Mouse (Mus musculus) megakaryocyte, embryonic 14.5 days (primary cell): Measurements from ENCODE around the gene Lgals4. TPM values are rescaled to one million over a fixed set of nuclear protein-coding genes. Genes with fewer than 3 reads are reported as not detected.

Experiments used
- H3K27me3 ChIP-seq: replicated peaks from 2 replicates; pipeline ENCODE3; 2012; ENCODE audit warnings: inconsistent platforms
- H3K36me3 ChIP-seq: replicated peaks from 2 replicates; pipeline ENCODE3; 2012; ENCODE audit warnings: low read length, inconsistent platforms, mixed read lengths
- H3K4me1 ChIP-seq: 2 replicates; pipeline ENCODE4 v1.6.1; 2012; ENCODE audit warnings: inconsistent platforms
- H3K4me3 ChIP-seq: replicated peaks from 2 replicates; pipeline ENCODE3; 2012; ENCODE audit warnings: moderate library complexity, mild to moderate bottlenecking, inconsistent platforms
- H3K9me3 ChIP-seq: 2 replicates; pipeline ENCODE4 v1.6.1; 2012; ENCODE audit warnings: inconsistent platforms
- FLI1 ChIP-seq: IDR thresholded peaks from 2 replicates; pipeline ENCODE4 v1.6.1; 2012; ENCODE audit warnings: low read length, inconsistent platforms, mixed read lengths
- GATA1 ChIP-seq: IDR thresholded peaks from 3 replicates; pipeline ENCODE4 v1.6.1; 2012; ENCODE audit warnings: mixed read lengths, low read length, inconsistent platforms, borderline replicate concordance
- polyA plus RNA-seq: library from polyadenylated mRNA; stranded (reverse); fragments of >175 nt; gene quantifications from 2 replicates; pipeline ENCODE4 v1.2.3, GENCODE M21; 2012; ENCODE audit warnings: low replicate concordance; ENCODE audit not compliant: insufficient read depth

The Lgals4 gene
- polyA plus RNA-seq, 1 experiment, result 1.3 TPM

- no peaks in the 10 kb centered on the region for H3K9me3 ChIP-seq
- H3K4me3 ChIP-seq, result no peak overlapping the region
- peaks cover 93% of the 10 kb centered on the region for H3K4me1 ChIP-seq
- H3K27me3 ChIP-seq, result no peaks in the 10 kb centered on the region
- TF ChIP-seq FLI1, result no peak
- H3K36me3 ChIP-seq, result peaks cover 78% of the 10 kb centered on the region
Observed at GRCm38 (mm10) chr7:28820358-28821260, 13.0 kb upstream of the Lgals4 start.

GRCm38 (mm10) chr7:28821261-28821831 is 12.3 kb upstream of the Lgals4 start:
- peaks cover 77% of the 10 kb centered on the region for H3K36me3 ChIP-seq
- no peaks in the 10 kb centered on the region for H3K9me3 ChIP-seq
- no peak overlapping the region for H3K4me3 ChIP-seq
- H3K27me3 ChIP-seq, result no peaks in the 10 kb centered on the region
- H3K4me1 ChIP-seq, result peaks cover 93% of the 10 kb centered on the region
- TF ChIP-seq GATA1 (no peak), FLI1 (no peak)

- TF ChIP-seq FLI1, result no peak
- no peak for TF ChIP-seq GATA1
- peaks cover 90% of the 10 kb centered on the region for H3K4me1 ChIP-seq
- peaks cover 72% of the 10 kb centered on the region for H3K36me3 ChIP-seq
- no peaks in the 10 kb centered on the region for H3K27me3 ChIP-seq
- H3K4me3 ChIP-seq, result peak overlapping the region; percentile 44
- H3K9me3 ChIP-seq, result no peaks in the 10 kb centered on the region
Observed at GRCm38 (mm10) chr7:28822556-28822955, 11.1 kb upstream of the Lgals4 start.

- H3K36me3 ChIP-seq, result peaks cover 72% of the 10 kb centered on the region
- no peaks in the 10 kb centered on the region for H3K27me3 ChIP-seq
- peak overlapping the region; percentile 65 for H3K4me3 ChIP-seq
- H3K4me1 ChIP-seq, result peaks cover 89% of the 10 kb centered on the region
- no peaks in the 10 kb centered on the region for H3K9me3 ChIP-seq
- no peak for TF ChIP-seq FLI1
- no peak for TF ChIP-seq GATA1
Observed at GRCm38 (mm10) chr7:28822993-28823903, 10.4 kb upstream of the Lgals4 start.

- no peak overlapping the region for H3K4me3 ChIP-seq
- no peaks in the 10 kb centered on the region for H3K27me3 ChIP-seq
- peaks cover 71% of the 10 kb centered on the region for H3K36me3 ChIP-seq
- TF ChIP-seq FLI1 (no peak), GATA1 (no peak)
- peaks cover 82% of the 10 kb centered on the region for H3K4me1 ChIP-seq
- no peaks in the 10 kb centered on the region for H3K9me3 ChIP-seq
Observed at GRCm38 (mm10) chr7:28823932-28824331, 9.7 kb upstream of the Lgals4 start.

GRCm38 (mm10) chr7:28824941-28825685 is 8.5 kb upstream of the Lgals4 start, which contains the start of gene Ech1:
Gene Ech1, plus strand, starts transcription at chr7:28825217.
- TF ChIP-seq GATA1 (no peak), FLI1 (no peak)
- H3K27me3 ChIP-seq, result no peaks in the 10 kb centered on the region
- H3K4me3 ChIP-seq, result peak within 1 kb of the TSS; percentile 93
- H3K36me3 ChIP-seq, result peaks cover 72% of the 10 kb centered on the region
- no peaks in the 10 kb centered on the region for H3K9me3 ChIP-seq
- peaks cover 78% of the 10 kb centered on the region for H3K4me1 ChIP-seq

GRCm38 (mm10) chr7:28825686-28826401 is 7.8 kb upstream of the Lgals4 start:
- Histone ChIP-seq H3K9me3 (no peaks in the 10 kb centered on the region), H3K36me3 (peaks cover 72% of the 10 kb centered on the region), H3K4me1 (peaks cover 78% of the 10 kb centered on the region), H3K27me3 (no peaks in the 10 kb centered on the region), H3K4me3 (peak overlapping the region; percentile 93)
- no peak for TF ChIP-seq FLI1
- TF ChIP-seq GATA1, result no peak

- TF ChIP-seq FLI1, result no peak
- TF ChIP-seq GATA1, result no peak
- Histone ChIP-seq H3K4me3 (peak overlapping the region; percentile 93), H3K9me3 (no peaks in the 10 kb centered on the region), H3K27me3 (no peaks in the 10 kb centered on the region), H3K4me1 (peaks cover 78% of the 10 kb centered on the region), H3K36me3 (peaks cover 72% of the 10 kb centered on the region)
Observed at GRCm38 (mm10) chr7:28826402-28826772, 7.3 kb upstream of the Lgals4 start.
